Mouse (Mus musculus) limb, embryonic 11.5 days (tissue): ENCODE measurements at regions not wholly inside any gene's neighbourhood (a gene's known extent, or its start where the extent isn't known, plus 50 kb on each side); places are given as distances from the start of the nearest gene placed in this dataset.

ENCODE experiments used
- ATAC-seq: fragments of 200-750 bp; cut with Nextera tagmentation; 2 replicates; pipeline ENCODE4 v1.8.0; 2017; ENCODE audit warnings: low read depth; ENCODE audit not compliant: insufficient number of reproducible peaks, low FRiP score, low TSS enrichment
- DNase-seq: peaks from one replicate; pipeline ENCODE4 v3.0.0-alpha.2; 2015; ENCODE audit warnings: low spot score
- H3K27ac ChIP-seq: fragments of 300-500 bp; sonication (generic); replicated peaks from 2 replicates; pipeline ENCODE4 v1.5.1; 2014; ENCODE audit warnings: low read depth, mild to moderate bottlenecking, low read length
- H3K27me3 ChIP-seq: fragments of 300-500 bp; sonication (generic); 2 replicates; pipeline ENCODE4 v1.6.1; 2014; ENCODE audit warnings: mild to moderate bottlenecking, low read length, mixed read lengths; ENCODE audit not compliant: control insufficient read depth, insufficient read depth
- H3K36me3 ChIP-seq: fragments of 300-500 bp; sonication (generic); 2 replicates; pipeline ENCODE4 v1.6.1; 2014; ENCODE audit warnings: mild to moderate bottlenecking, low read length, moderate library complexity, mixed read lengths; ENCODE audit not compliant: control insufficient read depth, insufficient read depth
- H3K4me1 ChIP-seq: fragments of 300-500 bp; sonication (generic); 2 replicates; pipeline ENCODE4 v1.6.1; 2014; ENCODE audit warnings: low read length, mixed read lengths; ENCODE audit not compliant: control insufficient read depth, insufficient read depth
- H3K4me2 ChIP-seq: fragments of 300-500 bp; sonication (generic); 2 replicates; pipeline ENCODE4 v1.6.1; 2014; ENCODE audit warnings: low read depth, mild to moderate bottlenecking, moderate library complexity; ENCODE audit not compliant: severe bottlenecking
- H3K4me3 ChIP-seq: fragments of 300-500 bp; sonication (generic); 2 replicates; pipeline ENCODE4 v1.5.1; 2014; ENCODE audit warnings: low read depth, low read length
- H3K9ac ChIP-seq: fragments of 300-500 bp; sonication (generic); 2 replicates; pipeline ENCODE4 v1.6.1; 2014; ENCODE audit warnings: mild to moderate bottlenecking, low read length
- H3K9me3 ChIP-seq: fragments of 300-500 bp; sonication (generic); 2 replicates; pipeline ENCODE4 v1.6.1; 2016; ENCODE audit warnings: low read length; ENCODE audit not compliant: control insufficient read depth
- WGBS: fragments of 180-500 bp; shearing (Covaris S2); extraction: QIAGEN DNeasy Blood & Tissue Kit; methylation state at CpG from one replicate; pipeline ENCODE4 v1.1.7; 2014; 5-methylcytosine and 5-hydroxymethylcytosine counted together

- H3K36me3 ChIP-seq, result no peaks in the 10 kb centered on the region
- no peak overlapping the region for H3K4me2 ChIP-seq
- no peak overlapping the region for H3K4me3 ChIP-seq
- no peak overlapping the region for H3K27ac ChIP-seq
- DNase-seq, result no peak
- no peaks in the 10 kb centered on the region for H3K4me1 ChIP-seq
- H3K9me3 ChIP-seq, result no peaks in the 10 kb centered on the region
- 82% methylated on average over 8 of the region's 8 CpGs for WGBS
- H3K9ac ChIP-seq, result no peak overlapping the region
- no peak for ATAC-seq
- H3K27me3 ChIP-seq, result no peaks in the 10 kb centered on the region
Measured at GRCm38 (mm10) chr2:57424879-57425278, 187.4 kb downstream of the Gpd2 start.

- no peak overlapping the region for H3K27ac ChIP-seq
- no peak overlapping the region for H3K4me2 ChIP-seq
- H3K4me1 ChIP-seq, result no peaks in the 10 kb centered on the region
- no peak overlapping the region for H3K4me3 ChIP-seq
- H3K9me3 ChIP-seq, result no peaks in the 10 kb centered on the region
- no peak overlapping the region for H3K9ac ChIP-seq
- DNase-seq (no peak), ATAC-seq (no peak)
- H3K36me3 ChIP-seq, result no peaks in the 10 kb centered on the region
- WGBS, result 93% methylated on average over 5 of the region's 5 CpGs
- no peaks in the 10 kb centered on the region for H3K27me3 ChIP-seq
Measured at GRCm38 (mm10) chr2:57425439-57425838, 188.0 kb downstream of the Gpd2 start.

- H3K4me3 ChIP-seq, result no peak overlapping the region
- no peak overlapping the region for H3K4me2 ChIP-seq
- 95% methylated on average over 6 of the region's 6 CpGs for WGBS
- no peaks in the 10 kb centered on the region for H3K9me3 ChIP-seq
- H3K27me3 ChIP-seq, result no peaks in the 10 kb centered on the region
- H3K4me1 ChIP-seq, result no peaks in the 10 kb centered on the region
- H3K9ac ChIP-seq, result no peak overlapping the region
- no peak overlapping the region for H3K27ac ChIP-seq
- no peaks in the 10 kb centered on the region for H3K36me3 ChIP-seq
- DNase-seq (no peak), ATAC-seq (no peak)
Measured at GRCm38 (mm10) chr2:57450996-57451770, 213.7 kb downstream of the Gpd2 start.

- ATAC-seq (no peak), DNase-seq (no peak)
- H3K4me1 ChIP-seq, result no peaks in the 10 kb centered on the region
- H3K4me3 ChIP-seq, result no peak overlapping the region
- H3K36me3 ChIP-seq, result no peaks in the 10 kb centered on the region
- no peak overlapping the region for H3K4me2 ChIP-seq
- no peak overlapping the region for H3K27ac ChIP-seq
- no peak overlapping the region for H3K9ac ChIP-seq
- 86% methylated on average over 5 of the region's 5 CpGs for WGBS
- no peaks in the 10 kb centered on the region for H3K9me3 ChIP-seq
- no peaks in the 10 kb centered on the region for H3K27me3 ChIP-seq
Measured at GRCm38 (mm10) chr2:57453896-57454679, 216.7 kb downstream of the Gpd2 start.

GRCm38 (mm10) chr2:57459901-57460300, 222.5 kb downstream of the Gpd2 start:
- Histone ChIP-seq H3K4me2 (no peak overlapping the region), H3K27me3 (no peaks in the 10 kb centered on the region), H3K4me1 (no peaks in the 10 kb centered on the region), H3K9me3 (no peaks in the 10 kb centered on the region), H3K36me3 (no peaks in the 10 kb centered on the region), H3K4me3 (no peak overlapping the region), H3K9ac (no peak overlapping the region), H3K27ac (no peak overlapping the region)
- WGBS, result 93% methylated on average over 2 of the region's 2 CpGs
- ATAC-seq (no peak), DNase-seq (no peak)

GRCm38 (mm10) chr2:57473873-57474272, 236.4 kb downstream of the Gpd2 start:
- Histone ChIP-seq H3K4me2 (no peak overlapping the region), H3K27ac (no peak overlapping the region), H3K27me3 (no peaks in the 10 kb centered on the region), H3K36me3 (no peaks in the 10 kb centered on the region), H3K4me3 (no peak overlapping the region), H3K9ac (no peak overlapping the region), H3K4me1 (no peaks in the 10 kb centered on the region), H3K9me3 (no peaks in the 10 kb centered on the region)
- ATAC-seq (no peak), DNase-seq (no peak)
- WGBS, result 90% methylated on average over 3 of the region's 3 CpGs

- no peak for ATAC-seq
- H3K27ac ChIP-seq, result no peak overlapping the region
- no peaks in the 10 kb centered on the region for H3K9me3 ChIP-seq
- H3K36me3 ChIP-seq, result no peaks in the 10 kb centered on the region
- H3K4me2 ChIP-seq, result no peak overlapping the region
- H3K27me3 ChIP-seq, result no peaks in the 10 kb centered on the region
- no peak overlapping the region for H3K9ac ChIP-seq
- H3K4me1 ChIP-seq, result no peaks in the 10 kb centered on the region
- 81% methylated on average over 4 of the region's 4 CpGs for WGBS
- DNase-seq, result no peak
- no peak overlapping the region for H3K4me3 ChIP-seq
Measured at GRCm38 (mm10) chr2:57492116-57492515, 254.7 kb downstream of the Gpd2 start.

- ATAC-seq (no peak), DNase-seq (no peak)
- no peaks in the 10 kb centered on the region for H3K9me3 ChIP-seq
- H3K27me3 ChIP-seq, result no peaks in the 10 kb centered on the region
- no peaks in the 10 kb centered on the region for H3K4me1 ChIP-seq
- no peak overlapping the region for H3K9ac ChIP-seq
- no peak overlapping the region for H3K4me2 ChIP-seq
- no peaks in the 10 kb centered on the region for H3K36me3 ChIP-seq
- no peak overlapping the region for H3K4me3 ChIP-seq
- H3K27ac ChIP-seq, result no peak overlapping the region
- WGBS, result 77% methylated on average over 6 of the region's 6 CpGs
Measured at GRCm38 (mm10) chr2:57492914-57493621, 255.6 kb downstream of the Gpd2 start.
